Mouse (Mus musculus): ENCODE data around the gene Spata13.

Spata13 gene

DNA sequence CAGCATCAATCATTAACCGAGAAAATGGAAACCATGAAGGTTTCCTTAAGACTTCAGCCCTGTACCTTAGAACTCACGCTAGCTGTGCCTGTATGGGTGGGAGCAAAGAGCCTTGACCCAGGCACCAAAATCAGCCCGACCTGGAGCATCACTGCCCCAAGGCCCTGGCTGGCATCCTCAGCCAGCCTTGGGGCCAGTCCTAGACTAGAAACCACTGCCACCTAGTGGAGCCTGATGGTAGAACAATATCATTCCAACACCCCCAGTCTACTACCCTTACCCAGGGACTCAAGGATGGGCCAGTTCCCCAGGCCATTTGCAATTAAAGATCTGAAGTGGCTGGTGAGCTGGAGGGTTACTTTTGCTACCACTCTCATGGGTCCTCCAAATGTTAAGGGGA lies 156.3 kb downstream of the Spata13 start:
- DNase-seq = peak; percentile 46 to 55

DNA sequence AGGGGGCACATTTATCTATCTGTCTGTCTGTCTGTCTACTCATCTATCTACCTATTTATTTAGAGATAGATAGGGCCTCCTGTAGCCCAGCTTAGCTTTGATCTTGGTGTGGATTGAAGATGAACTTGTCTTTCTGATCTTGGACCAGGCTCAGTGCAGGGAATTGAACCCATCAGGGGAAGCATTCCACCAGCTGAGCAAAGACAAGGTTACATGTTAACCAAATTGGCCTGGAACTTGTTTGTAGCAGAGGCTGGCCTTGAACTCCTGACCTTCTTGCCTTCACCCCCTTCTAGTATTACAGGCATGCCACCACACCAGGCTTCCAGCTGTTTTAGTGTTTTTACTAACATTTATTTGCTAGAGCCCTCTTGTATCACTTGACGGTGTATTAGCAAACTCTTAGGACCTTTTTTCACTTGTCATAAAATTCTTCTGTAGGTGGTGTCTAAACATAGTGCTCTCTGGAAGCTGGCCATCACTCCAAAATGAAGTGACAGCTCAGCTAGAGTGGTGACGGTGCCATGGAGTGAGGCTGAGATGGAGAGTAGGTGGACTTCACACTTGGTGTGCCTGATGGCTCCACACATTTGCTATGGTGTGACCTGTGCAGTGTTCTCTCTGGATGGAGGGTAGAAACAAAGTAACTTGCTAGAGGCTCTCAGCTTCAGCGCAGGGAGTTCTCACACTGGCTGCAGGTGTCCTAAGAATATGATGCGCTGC lies 163.0 kb downstream of the Spata13 start:
- DNase-seq = no peak

DNA sequence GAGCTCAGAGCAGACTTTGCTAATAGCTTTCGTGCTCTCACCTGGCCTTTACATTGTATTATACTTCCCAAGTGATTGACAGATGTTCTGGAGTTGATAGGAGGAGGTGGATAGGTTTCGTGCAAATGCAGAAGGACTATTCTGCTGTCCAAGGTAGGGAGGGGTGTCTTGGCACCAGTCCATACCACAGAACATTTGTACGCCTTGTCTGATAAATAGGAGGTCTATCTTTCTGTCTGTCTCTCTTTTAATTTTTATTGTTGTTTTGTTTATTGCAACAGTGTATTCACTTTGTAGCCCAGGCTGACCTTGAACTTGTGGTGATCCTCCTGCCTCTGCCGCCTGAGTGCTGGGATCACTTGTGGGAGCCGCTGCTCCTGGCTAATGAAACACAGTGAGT lies 163.8 kb downstream of the Spata13 start:
- no peak for DNase-seq

DNA sequence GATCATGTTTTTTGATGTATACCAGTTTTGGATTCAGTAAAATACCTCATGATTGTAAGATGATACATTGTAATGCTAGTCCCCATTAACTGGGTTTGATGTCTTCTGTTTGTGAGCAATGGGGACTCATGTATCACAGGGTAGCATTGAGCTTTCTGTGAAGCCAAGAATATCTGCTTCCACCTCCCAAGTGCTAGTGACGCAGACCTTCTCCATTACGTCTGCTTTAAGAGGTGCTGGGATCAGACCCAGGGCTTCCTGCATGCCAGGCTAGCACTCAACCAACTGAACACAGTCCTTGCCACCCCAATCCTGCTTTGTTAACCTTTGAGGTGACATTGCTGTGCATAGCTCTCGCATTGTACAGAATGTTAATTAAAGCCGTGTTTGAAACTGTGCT lies 164.9 kb downstream of the Spata13 start:
- DNase-seq = no peak

DNA sequence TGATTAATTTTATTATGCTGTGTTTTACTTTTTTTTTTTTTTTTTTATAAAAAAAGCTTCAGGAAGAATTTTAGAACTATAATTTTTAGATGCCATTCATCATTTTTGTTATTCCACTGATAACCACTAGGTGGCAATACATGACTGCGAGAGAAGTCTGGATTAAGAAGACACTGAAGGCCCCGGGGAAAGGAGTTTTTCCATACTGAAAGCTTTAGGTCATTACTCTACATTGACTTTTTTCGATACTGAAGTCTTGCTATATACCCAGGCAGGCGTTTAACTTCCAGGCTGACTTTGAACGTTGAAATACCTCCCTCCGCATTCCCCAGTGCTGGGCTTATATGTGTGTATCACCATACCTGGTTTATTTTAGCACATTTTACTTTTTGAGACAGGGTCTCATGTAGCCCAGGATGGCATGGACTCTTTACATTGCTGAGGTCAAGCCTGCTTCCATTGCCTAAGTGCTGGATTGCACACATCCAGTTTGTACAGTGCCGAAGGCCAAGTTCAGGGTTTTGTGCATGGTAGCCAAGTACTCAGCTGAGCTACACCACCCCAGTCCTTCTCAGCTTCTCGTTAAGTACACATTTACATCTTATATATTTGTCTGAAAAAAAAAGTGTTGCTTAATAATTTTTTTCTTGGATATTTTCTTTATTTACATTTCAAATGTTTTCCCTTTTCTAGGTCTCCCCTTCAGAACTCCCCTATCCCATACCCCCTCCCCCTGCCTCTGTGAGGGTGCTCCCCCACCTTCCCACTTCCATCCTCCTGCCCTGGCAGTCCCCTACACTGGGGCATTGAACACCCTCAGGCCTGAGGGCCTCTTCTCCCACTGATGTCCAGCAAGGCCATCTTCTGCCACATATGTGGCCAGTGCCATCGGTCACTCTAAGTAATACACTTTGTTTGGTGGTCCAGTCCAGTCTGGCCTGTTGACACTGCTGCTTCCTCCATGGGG lies 166.2 kb downstream of the Spata13 start:
- peak in 1 of 2 experiments; percentile 27 for DNase-seq

DNA sequence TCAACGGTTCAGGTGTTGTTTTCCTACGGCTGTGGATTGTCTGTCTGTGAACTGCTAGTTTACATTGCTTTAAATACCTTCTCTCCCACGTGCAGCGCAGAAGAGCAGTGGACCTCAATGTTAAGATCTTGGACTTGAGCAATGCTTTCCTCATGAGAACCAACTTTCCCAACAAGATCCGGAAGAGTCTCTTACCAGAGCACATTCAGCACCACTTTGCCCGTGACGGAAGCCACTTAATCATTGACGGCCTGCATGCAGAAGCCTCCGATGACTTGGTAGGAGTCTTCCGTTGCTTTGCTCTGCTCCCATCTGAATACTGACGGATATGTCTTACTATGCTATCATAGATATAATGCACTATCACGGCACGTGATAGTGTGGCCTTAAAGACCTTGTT lies 168.2 kb downstream of the Spata13 start:
- no peak for DNase-seq

DNA sequence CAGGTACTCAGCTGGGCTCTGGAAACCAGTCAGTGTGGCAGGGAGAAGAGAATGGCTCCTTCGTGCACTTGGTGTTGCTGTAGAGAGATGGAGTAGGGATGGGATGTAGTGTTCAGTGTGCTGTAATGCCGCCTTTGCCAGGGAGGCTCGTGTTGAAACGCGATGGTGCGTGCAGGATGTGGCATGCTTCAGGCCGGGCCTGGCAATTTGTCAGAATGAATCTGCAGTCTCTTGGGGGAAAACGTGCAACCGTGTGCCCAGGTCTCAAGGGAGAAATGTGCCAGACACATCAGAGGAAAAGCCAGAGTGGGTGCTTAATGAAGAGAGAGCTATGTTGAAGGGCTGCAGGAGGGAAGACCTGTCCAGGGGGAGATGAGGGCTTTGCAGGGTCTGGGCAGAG lies 171.2 kb downstream of the Spata13 start:
- DNase-seq = no peak

DNA sequence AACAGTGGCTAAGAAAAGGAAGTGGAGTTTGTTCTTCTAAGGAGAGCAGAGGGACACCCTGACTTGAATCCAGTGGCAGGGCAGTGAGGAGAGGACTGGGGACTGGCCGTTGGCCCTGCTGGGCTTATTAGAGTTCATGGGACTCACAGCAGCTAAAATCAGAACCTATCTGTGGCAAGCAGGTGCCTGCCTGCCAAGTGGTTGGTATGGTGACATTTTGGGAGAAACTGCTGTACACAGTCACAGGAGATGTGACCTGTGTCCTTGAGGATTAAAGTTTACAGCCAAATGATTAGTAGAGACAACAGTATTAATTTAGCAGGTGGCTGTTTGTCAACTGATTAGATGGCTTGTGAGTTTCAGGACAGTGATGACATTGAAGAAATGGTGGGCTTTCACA lies 172.1 kb downstream of the Spata13 start:
- DNase-seq = no peak

DNA sequence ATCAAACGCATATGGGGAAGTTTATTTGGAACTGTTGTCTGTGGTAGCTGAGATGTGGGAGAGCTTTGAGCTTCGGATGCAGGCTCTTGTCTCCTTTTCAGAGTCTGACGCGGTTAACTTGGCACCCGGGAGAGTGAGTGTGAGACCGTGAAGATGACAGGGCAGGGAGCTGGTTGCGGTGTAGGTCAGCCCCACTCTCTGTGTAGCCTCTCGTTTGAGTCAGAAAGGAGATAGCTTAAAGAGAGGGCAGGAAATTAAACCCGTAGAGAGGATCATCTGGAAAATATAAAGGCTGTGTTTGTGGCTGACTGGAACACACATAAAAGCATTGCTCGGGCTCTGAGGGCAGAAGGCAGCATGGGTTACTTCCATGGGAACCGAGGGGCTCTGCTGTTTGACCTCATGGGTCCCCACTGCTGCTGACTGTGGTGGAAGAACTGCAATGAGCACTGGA lies 173.1 kb downstream of the Spata13 start:
- DNase-seq = no peak

DNA sequence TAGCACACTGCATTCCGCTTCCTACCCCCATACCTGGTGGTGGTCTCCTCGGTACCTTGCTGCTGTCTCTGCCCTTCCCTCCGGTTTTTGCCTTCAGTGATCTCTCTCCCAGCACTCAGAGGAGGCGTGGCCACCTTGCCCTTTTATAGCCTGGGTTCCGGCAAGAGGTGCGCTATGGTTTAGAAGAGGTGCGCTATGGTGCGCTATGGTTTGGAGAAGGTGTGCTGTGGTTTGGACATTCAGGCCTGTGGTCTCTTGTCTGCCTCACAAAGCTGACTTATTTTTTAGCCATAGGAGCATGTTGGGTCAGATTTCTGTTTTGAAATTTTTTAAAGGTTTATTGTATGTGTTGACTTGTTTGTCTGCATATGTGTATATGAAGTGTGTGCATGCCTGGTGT lies 176.1 kb downstream of the Spata13 start:
- DNase-seq = no peak

DNA sequence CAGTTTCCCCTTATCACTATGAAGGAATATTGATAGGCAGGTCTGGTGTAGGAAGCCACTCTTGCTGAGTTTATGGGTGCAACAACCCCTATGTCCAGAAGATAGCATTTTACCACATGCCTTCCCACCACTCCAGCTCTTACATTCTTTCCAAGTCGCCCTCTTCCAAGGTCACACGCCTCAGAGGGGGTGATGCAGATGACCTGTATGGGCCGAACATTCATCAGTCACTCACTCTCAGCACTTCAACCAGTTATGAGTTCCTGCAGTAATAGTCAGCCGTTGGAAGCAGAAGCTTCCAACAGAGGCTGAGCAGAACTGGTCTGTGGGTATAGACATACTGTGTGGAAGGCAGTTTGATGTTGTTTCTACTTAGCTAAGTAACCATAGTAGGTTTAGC lies 177.7 kb downstream of the Spata13 start:
- no peak for DNase-seq

Measured in cerebellum, postnatal 36 days (tissue).